Comparison of ENCODE assay signal across 22 mouse cellular contexts in genomic region chr1:170368864-170369263, GRCm38 (mm10).
"Had no signal": no experiment of that assay in that cellular context is flagged by ENCODE, and none has a peak within 500 bp of the region (broad histone marks: within the 10 kb centered on the region; RNA-seq: fewer than 3 reads in every experiment).

No protein-coding gene starts in this region.

- H3K4me2 ChIP-seq: heart, embryonic 11.5 days; hindbrain, embryonic 13.5 days; hindbrain, embryonic 15.5 days; limb, embryonic 12.5 days; liver, embryonic 11.5 days; liver, embryonic 13.5 days; liver, embryonic 15.5 days had no signal

- H3K9ac ChIP-seq: hindbrain, embryonic 13.5 days; hindbrain, embryonic 15.5 days; limb, embryonic 12.5 days; liver, embryonic 13.5 days; liver, embryonic 15.5 days had no signal

- H3K4me1 ChIP-seq: limb, embryonic 10.5 days; limb, embryonic 12.5 days; liver, embryonic 13.5 days; liver, embryonic 15.5 days had no signal

- H3K36me3 ChIP-seq: hindbrain, embryonic 13.5 days; hindbrain, embryonic 15.5 days; limb, embryonic 10.5 days; limb, embryonic 12.5 days; liver, embryonic 13.5 days; liver, embryonic 15.5 days had no signal

- H3K9me3 ChIP-seq: hindbrain, embryonic 13.5 days; hindbrain, embryonic 15.5 days; limb, embryonic 10.5 days; limb, embryonic 12.5 days; liver, embryonic 13.5 days; liver, embryonic 15.5 days had no signal

- DNase-seq: gastrocnemius, postnatal 14 days; gastrocnemius, postnatal 36 days; heart, postnatal 14 days; heart, postnatal 36 days; kidney, adult 11 months; kidney, adult 8-10 months; kidney, postnatal 10 days; kidney, postnatal 25 days; kidney, postnatal 4 days; liver; liver, embryonic 13.5 days had no signal

- H3K27ac ChIP-seq: hindbrain, embryonic 13.5 days; hindbrain, embryonic 15.5 days; hindbrain, postnatal 0 days; limb, embryonic 10.5 days; limb, embryonic 12.5 days; liver, embryonic 13.5 days; liver, embryonic 15.5 days had no signal

- ATAC-seq: hindbrain, postnatal 0 days; intestine, embryonic 16.5 days had no signal

- H3K4me3 ChIP-seq: hindbrain, embryonic 13.5 days; hindbrain, embryonic 15.5 days; layer of hippocampus, adult 2 months; left cerebral cortex, adult 2 months; limb, embryonic 10.5 days; limb, embryonic 12.5 days; liver, embryonic 13.5 days; liver, embryonic 15.5 days had no signal

- H3K27me3 ChIP-seq: hindbrain, embryonic 13.5 days; hindbrain, embryonic 15.5 days; limb, embryonic 12.5 days; liver, embryonic 13.5 days; liver, embryonic 15.5 days had no signal
